Mouse (Mus musculus) liver, embryonic 15.5 days (tissue): ENCODE data around the gene Lrrc20. TPM values are rescaled to one million over a fixed set of nuclear protein-coding genes. Genes with fewer than 3 reads are reported as not detected.

Experiments
- ATAC-seq: fragments of 200-750 bp; cut with Nextera tagmentation; 2 replicates; pipeline ENCODE4 v1.8.0; 2017; ENCODE audit warnings: moderate number of reproducible peaks, mild to moderate bottlenecking, moderate library complexity; ENCODE audit not compliant: insufficient read depth
- H3K27ac ChIP-seq: fragments of 300-500 bp; sonication (generic); replicated peaks from 2 replicates; pipeline ENCODE4 v1.5.1; 2015; ENCODE audit warnings: mild to moderate bottlenecking, inconsistent platforms
- H3K27me3 ChIP-seq: fragments of 300-500 bp; sonication (generic); 2 replicates; pipeline ENCODE4 v1.6.1; 2015; ENCODE audit warnings: mild to moderate bottlenecking, inconsistent platforms
- H3K36me3 ChIP-seq: fragments of 300-500 bp; sonication (generic); replicated peaks from 2 replicates; pipeline ENCODE4 v1.6.1; 2015; ENCODE audit warnings: moderate library complexity, mild to moderate bottlenecking, inconsistent platforms
- H3K4me1 ChIP-seq: fragments of 300-500 bp; sonication (generic); replicated peaks from 2 replicates; pipeline ENCODE4 v1.6.1; 2015; ENCODE audit warnings: inconsistent platforms
- H3K4me2 ChIP-seq: fragments of 300-500 bp; sonication (generic); 2 replicates; pipeline ENCODE4 v1.6.1; 2015; ENCODE audit warnings: moderate library complexity, mild to moderate bottlenecking, inconsistent platforms
- H3K4me3 ChIP-seq: fragments of 300-500 bp; sonication (generic); replicated peaks from 2 replicates; pipeline ENCODE4 v1.5.1; 2015; ENCODE audit warnings: mild to moderate bottlenecking, inconsistent platforms
- H3K9ac ChIP-seq: fragments of 300-500 bp; sonication (generic); 2 replicates; pipeline ENCODE4 v1.6.1; 2015; ENCODE audit warnings: moderate library complexity, mild to moderate bottlenecking, inconsistent platforms
- H3K9me3 ChIP-seq: fragments of 300-500 bp; sonication (generic); replicated peaks from 2 replicates; pipeline ENCODE4 v1.6.1; 2016; ENCODE audit warnings: inconsistent platforms
- WGBS: fragments of 180-500 bp; shearing (Covaris S2); methylation state at CpG from one replicate; pipeline ENCODE4 v1.1.7; 2015; ENCODE audit warnings: mixed read lengths; ENCODE audit not compliant: insufficient replicate concordance; 5-methylcytosine and 5-hydroxymethylcytosine counted together
- polyA plus RNA-seq: library from polyadenylated mRNA; unstranded; fragments of >200 nt; fragmentation: Nextera tagmentation; extraction: Ambion mirVana; gene quantifications from 2 replicates; pipeline ENCODE4 v1.2.1, GENCODE M21; 2015

The Lrrc20 gene
- polyA plus RNA-seq, 1 experiment from 2014 or later, result 5.8 TPM

DNA sequence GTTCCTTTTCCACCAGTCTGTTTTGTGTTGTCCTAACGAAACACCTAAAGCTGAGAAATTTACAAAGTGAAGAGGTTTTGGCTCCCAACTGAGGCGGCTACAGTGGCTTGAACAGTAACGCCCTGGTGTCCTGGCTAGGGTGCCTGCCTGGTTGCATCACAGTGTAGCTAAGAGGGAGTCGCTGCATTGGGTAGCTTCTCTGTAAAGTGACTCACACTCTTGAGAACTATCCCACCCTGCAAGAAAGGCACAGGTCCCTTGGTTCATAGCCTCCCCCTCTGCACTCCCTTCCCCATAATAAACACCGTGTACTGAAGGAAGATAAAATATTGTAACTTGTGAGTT lies 61.4 kb downstream of the Lrrc20 start:
- Histone ChIP-seq H3K36me3 (no peaks in the 10 kb centered on the region), H3K27ac (peak overlapping the region; percentile 53; the same call in 1 of the 2 replicates), H3K4me1 (peaks cover 42% of the 10 kb centered on the region), H3K9me3 (no peaks in the 10 kb centered on the region), H3K9ac (no peak overlapping the region), H3K27me3 (no peaks in the 10 kb centered on the region), H3K4me2 (no peak overlapping the region), H3K4me3 (no peak overlapping the region)
- no peak for ATAC-seq
- 68% methylated on average over 5 of the region's 5 CpGs for WGBS

GRCm38 (mm10) chr10:61538446-61538845 lies 62.8 kb downstream of the Lrrc20 start:
- Histone ChIP-seq H3K9ac (no peak overlapping the region), H3K27me3 (no peaks in the 10 kb centered on the region), H3K4me1 (peaks cover 52% of the 10 kb centered on the region), H3K4me2 (no peak overlapping the region), H3K4me3 (no peak overlapping the region), H3K36me3 (no peaks in the 10 kb centered on the region), H3K27ac (no peak overlapping the region), H3K9me3 (no peaks in the 10 kb centered on the region)
- no peak for ATAC-seq
- WGBS, result 67% methylated on average over 4 of the region's 4 CpGs

DNA sequence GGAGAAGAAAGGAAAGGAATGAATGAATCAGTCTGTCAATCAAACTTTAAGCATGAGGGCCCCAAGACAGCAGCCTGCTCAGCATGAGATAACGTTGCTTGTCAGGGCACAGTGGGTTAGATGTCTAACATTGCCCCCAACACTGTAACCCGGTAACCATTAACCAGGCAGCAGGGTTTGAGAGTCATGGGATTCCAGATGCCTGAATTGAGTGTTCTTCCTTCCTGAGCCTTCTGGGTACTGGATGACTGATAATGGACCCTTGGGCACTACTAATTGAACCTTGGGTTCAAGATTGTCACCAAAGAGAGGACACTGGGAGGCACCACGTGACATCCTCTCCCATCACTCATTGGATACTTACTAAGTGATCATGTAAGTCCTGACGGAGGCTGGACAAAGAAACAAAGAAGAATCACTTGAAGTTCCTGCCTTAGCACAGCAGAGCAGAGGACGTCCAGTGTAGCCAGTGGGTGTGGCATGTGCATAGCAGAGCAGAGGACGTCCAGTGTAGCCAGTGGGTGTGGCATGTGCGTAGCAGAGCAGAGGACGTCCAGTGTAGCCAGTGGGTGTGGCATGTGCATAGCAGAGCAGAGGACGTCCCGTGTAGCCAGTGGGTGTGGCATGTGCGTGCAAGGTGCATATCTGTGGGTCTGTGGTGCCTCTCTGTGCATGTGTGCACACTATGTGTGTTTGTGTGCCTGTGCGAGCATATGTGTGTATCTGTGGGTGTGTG lies 68.7 kb downstream of the Lrrc20 start:
- peaks cover 39% of the 10 kb centered on the region for H3K4me1 ChIP-seq
- peak overlapping the region; percentile 64 for H3K27ac ChIP-seq
- no peaks in the 10 kb centered on the region for H3K9me3 ChIP-seq
- ATAC-seq, result peak; percentile 92
- WGBS, result 22% methylated on average over 12 of the region's 12 CpGs
- no peaks in the 10 kb centered on the region for H3K27me3 ChIP-seq
- no peaks in the 10 kb centered on the region for H3K36me3 ChIP-seq
- peak overlapping the region; percentile 63 for H3K4me2 ChIP-seq
- H3K9ac ChIP-seq, result no peak overlapping the region
- H3K4me3 ChIP-seq, result peak overlapping the region; percentile 21

GRCm38 (mm10) chr10:61544863-61545240 lies 69.3 kb downstream of the Lrrc20 start:
- ATAC-seq, result no peak
- H3K27me3 ChIP-seq, result no peaks in the 10 kb centered on the region
- H3K9ac ChIP-seq, result no peak overlapping the region
- H3K9me3 ChIP-seq, result no peaks in the 10 kb centered on the region
- 69% methylated on average over 9 of the region's 9 CpGs for WGBS
- peak overlapping the region; percentile 53; the same call in 1 of the 2 replicates for H3K27ac ChIP-seq
- peaks cover 39% of the 10 kb centered on the region for H3K4me1 ChIP-seq
- peak overlapping the region; percentile 63 for H3K4me2 ChIP-seq
- no peak overlapping the region for H3K4me3 ChIP-seq
- no peaks in the 10 kb centered on the region for H3K36me3 ChIP-seq

- WGBS, result 78% methylated on average over 8 of the region's 8 CpGs
- H3K9ac ChIP-seq, result no peak overlapping the region
- peaks cover 11% of the 10 kb centered on the region for H3K4me1 ChIP-seq
- H3K27ac ChIP-seq, result no peak overlapping the region
- H3K4me3 ChIP-seq, result no peak overlapping the region
- no peaks in the 10 kb centered on the region for H3K36me3 ChIP-seq
- ATAC-seq, result no peak
- H3K27me3 ChIP-seq, result no peaks in the 10 kb centered on the region
- H3K4me2 ChIP-seq, result no peak overlapping the region
- H3K9me3 ChIP-seq, result no peaks in the 10 kb centered on the region
These were observed 74.5 kb downstream of the Lrrc20 start for GRCm38 (mm10) chr10:61550106-61550505.

GRCm38 (mm10) chr10:61555155-61555554 lies 79.6 kb downstream of the Lrrc20 start:
- Histone ChIP-seq H3K27ac (no peak overlapping the region), H3K9me3 (no peaks in the 10 kb centered on the region), H3K4me1 (no peaks in the 10 kb centered on the region), H3K9ac (no peak overlapping the region), H3K4me3 (no peak overlapping the region), H3K4me2 (no peak overlapping the region), H3K36me3 (no peaks in the 10 kb centered on the region), H3K27me3 (no peaks in the 10 kb centered on the region)
- WGBS, result 73% methylated on average over 6 of the region's 6 CpGs
- ATAC-seq, result no peak

DNA sequence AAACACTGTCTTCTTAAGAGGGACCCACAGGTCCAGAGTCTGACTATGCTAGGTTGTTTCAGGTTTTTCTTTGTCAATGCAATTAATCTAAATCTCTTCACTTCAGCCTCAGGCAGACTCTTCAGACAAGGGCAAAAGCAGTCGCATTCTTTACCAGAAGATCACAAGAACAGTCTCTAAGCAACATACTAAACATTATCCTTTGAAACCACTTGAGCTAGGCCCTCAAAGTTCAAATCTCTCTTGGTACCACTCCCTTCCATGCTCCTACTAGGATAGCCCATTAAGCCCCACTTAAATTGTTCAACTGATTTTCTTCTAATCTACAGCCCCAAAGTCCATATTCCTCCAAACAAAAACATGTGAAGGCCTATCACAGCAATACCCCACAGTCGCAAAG lies 83.0 kb downstream of the Lrrc20 start:
- H3K4me3 ChIP-seq, result no peak overlapping the region
- H3K27ac ChIP-seq, result no peak overlapping the region
- no peak for ATAC-seq
- 88% methylated on average over 2 of the region's 2 CpGs for WGBS
- H3K9me3 ChIP-seq, result no peaks in the 10 kb centered on the region
- no peak overlapping the region for H3K9ac ChIP-seq
- no peaks in the 10 kb centered on the region for H3K36me3 ChIP-seq
- no peak overlapping the region for H3K4me2 ChIP-seq
- no peaks in the 10 kb centered on the region for H3K27me3 ChIP-seq
- no peaks in the 10 kb centered on the region for H3K4me1 ChIP-seq

DNA sequence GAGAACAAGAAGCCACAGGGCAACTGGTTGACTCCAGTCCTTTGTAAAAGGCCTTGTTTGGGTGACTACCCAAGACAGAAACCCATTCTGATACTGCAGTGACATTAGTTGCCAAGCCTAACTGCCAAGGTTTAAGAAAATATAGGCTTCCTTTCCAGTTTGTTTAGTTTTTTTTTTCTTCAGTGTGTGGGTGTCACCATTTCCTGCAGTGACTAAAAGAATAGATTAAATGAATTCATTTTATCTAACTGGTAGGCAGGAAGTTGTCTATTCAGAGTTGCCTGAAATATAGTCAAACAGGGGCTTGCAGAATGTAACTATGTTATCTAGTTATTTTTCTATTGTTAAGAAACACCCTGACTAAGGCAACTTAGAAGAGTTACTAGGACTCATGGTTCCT lies 83.9 kb downstream of the Lrrc20 start:
- H3K27ac ChIP-seq, result no peak overlapping the region
- no peaks in the 10 kb centered on the region for H3K27me3 ChIP-seq
- no peak overlapping the region for H3K4me3 ChIP-seq
- no peaks in the 10 kb centered on the region for H3K9me3 ChIP-seq
- H3K4me2 ChIP-seq, result no peak overlapping the region
- H3K4me1 ChIP-seq, result no peaks in the 10 kb centered on the region
- H3K9ac ChIP-seq, result no peak overlapping the region
- no peaks in the 10 kb centered on the region for H3K36me3 ChIP-seq
- no peak for ATAC-seq

- Histone ChIP-seq H3K27me3 (no peaks in the 10 kb centered on the region), H3K4me1 (no peaks in the 10 kb centered on the region), H3K9ac (no peak overlapping the region), H3K36me3 (no peaks in the 10 kb centered on the region), H3K27ac (no peak overlapping the region), H3K4me3 (no peak overlapping the region), H3K9me3 (no peaks in the 10 kb centered on the region), H3K4me2 (no peak overlapping the region)
- WGBS, result 69% methylated on average over 9 of the region's 9 CpGs
- no peak for ATAC-seq
These were observed 87.9 kb downstream of the Lrrc20 start for GRCm38 (mm10) chr10:61563550-61563949.

DNA sequence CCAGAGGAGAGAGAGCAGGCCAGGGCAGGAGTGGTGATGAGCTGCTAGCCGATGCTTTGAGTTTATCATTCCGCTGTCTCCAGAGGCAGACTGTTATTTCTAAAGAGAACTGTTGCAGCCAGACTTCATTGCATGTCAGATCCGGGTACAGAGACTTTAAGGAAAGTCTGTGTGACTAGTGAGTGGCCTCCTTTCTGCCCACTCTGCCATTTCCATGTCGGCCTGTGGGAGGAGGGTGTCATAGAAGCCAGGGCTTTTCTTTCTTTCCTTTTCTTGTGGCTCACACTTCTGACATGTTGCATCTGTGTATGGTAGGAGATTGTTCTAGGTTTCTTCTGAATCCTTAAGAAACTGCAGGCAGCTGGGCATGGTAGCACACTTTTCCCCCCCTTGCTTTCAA lies 88.8 kb downstream of the Lrrc20 start:
- no peak overlapping the region for H3K4me2 ChIP-seq
- ATAC-seq, result no peak
- H3K27me3 ChIP-seq, result no peaks in the 10 kb centered on the region
- no peak overlapping the region for H3K9ac ChIP-seq
- no peak overlapping the region for H3K4me3 ChIP-seq
- no peak overlapping the region for H3K27ac ChIP-seq
- WGBS, result 72% methylated on average over 4 of the region's 4 CpGs
- no peaks in the 10 kb centered on the region for H3K9me3 ChIP-seq
- H3K36me3 ChIP-seq, result no peaks in the 10 kb centered on the region
- H3K4me1 ChIP-seq, result no peaks in the 10 kb centered on the region

DNA sequence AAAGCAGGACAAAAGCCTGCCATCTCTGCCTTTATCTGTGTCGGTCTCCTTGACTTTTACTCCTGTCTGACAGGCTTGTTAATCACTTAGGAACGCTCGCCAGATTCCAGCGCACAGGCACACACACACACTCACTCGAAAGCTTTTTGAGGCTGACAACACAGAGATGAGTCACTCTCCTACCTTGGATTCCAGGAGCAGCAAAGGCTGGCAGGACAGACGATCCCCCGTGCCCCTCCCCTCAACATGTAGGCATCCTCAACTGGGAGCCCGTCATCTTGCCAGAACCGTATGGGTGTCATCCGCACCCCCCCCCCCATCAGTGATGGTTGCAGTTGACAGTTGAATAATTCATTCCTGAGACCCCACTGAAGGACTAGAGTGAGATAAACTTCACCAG lies 94.6 kb downstream of the Lrrc20 start:
- Histone ChIP-seq H3K36me3 (no peaks in the 10 kb centered on the region), H3K9ac (no peak overlapping the region), H3K27me3 (no peaks in the 10 kb centered on the region), H3K9me3 (no peaks in the 10 kb centered on the region), H3K4me2 (no peak overlapping the region), H3K4me1 (no peaks in the 10 kb centered on the region), H3K4me3 (no peak overlapping the region), H3K27ac (no peak overlapping the region)
- no peak for ATAC-seq
- WGBS, result 61% methylated on average over 10 of the region's 10 CpGs

DNA sequence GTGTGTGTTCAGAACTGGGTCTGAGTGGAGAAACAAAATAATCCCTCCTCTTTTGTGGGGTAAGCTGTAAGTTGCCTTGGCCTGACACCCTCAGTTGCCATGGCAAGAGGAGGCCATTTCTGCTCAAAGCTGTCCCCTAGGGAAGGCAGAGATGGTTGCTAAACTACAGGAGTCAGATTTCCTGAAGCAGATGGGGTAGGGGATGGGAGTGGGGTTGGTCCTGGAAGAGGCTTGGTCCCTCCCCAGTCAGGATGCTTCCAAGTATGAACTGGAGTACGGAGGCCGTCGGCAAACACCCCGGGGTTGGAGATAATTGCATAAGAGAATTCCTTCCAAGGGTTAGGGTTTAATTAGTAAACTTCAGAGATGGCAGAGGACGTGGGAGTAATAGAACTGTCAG lies 96.5 kb downstream of the Lrrc20 start:
- Histone ChIP-seq H3K36me3 (no peaks in the 10 kb centered on the region), H3K27ac (no peak overlapping the region), H3K27me3 (no peaks in the 10 kb centered on the region), H3K4me1 (no peaks in the 10 kb centered on the region), H3K9ac (no peak overlapping the region), H3K4me3 (no peak overlapping the region), H3K9me3 (no peaks in the 10 kb centered on the region), H3K4me2 (no peak overlapping the region)
- WGBS, result 73% methylated on average over 5 of the region's 5 CpGs
- ATAC-seq, result no peak
